Mouse (Mus musculus) embryonic facial prominence, embryonic 15.5 days (tissue): Measurements from ENCODE around the gene B3galnt1. TPM values are rescaled to one million over a fixed set of nuclear protein-coding genes. Genes with fewer than 3 reads are reported as not detected.
A peak's percentile ranks its signal among the peaks of the same experiment; 100 is the strongest.
"Not testable (repeated sequence)": the region's sequence is repeated elsewhere in the genome, so short reads cannot be mapped to it uniquely, and the experiment has no call there.

Experiments
- ATAC-seq: fragments of 200-750 bp; cut with Nextera tagmentation; 2 replicates; pipeline ENCODE4 v1.8.0; 2017; ENCODE audit warnings: low read depth, moderate TSS enrichment; ENCODE audit not compliant: insufficient number of reproducible peaks, low FRiP score, low TSS enrichment
- H3K27ac ChIP-seq: fragments of 300-500 bp; sonication (generic); replicated peaks from 2 replicates; pipeline ENCODE4 v1.5.1; 2015; ENCODE audit warnings: mild to moderate bottlenecking, inconsistent platforms
- H3K27me3 ChIP-seq: fragments of 300-500 bp; sonication (generic); 2 replicates; pipeline ENCODE4 v1.6.1; 2015; ENCODE audit warnings: inconsistent platforms
- H3K36me3 ChIP-seq: fragments of 300-500 bp; sonication (generic); 2 replicates; pipeline ENCODE4 v1.6.1; 2015; ENCODE audit warnings: mild to moderate bottlenecking, inconsistent platforms
- H3K4me1 ChIP-seq: fragments of 300-500 bp; sonication (generic); 2 replicates; pipeline ENCODE4 v1.6.1; 2015; ENCODE audit warnings: inconsistent platforms
- H3K4me2 ChIP-seq: fragments of 300-500 bp; sonication (generic); replicated peaks from 2 replicates; pipeline ENCODE4 v1.6.1; 2015; ENCODE audit warnings: mild to moderate bottlenecking, inconsistent platforms
- H3K4me3 ChIP-seq: fragments of 300-500 bp; sonication (generic); replicated peaks from 2 replicates; pipeline ENCODE4 v1.5.1; 2015; ENCODE audit warnings: mild to moderate bottlenecking, inconsistent platforms
- H3K9ac ChIP-seq: fragments of 300-500 bp; sonication (generic); 2 replicates; pipeline ENCODE4 v1.6.1; 2015; ENCODE audit warnings: inconsistent platforms
- H3K9me3 ChIP-seq: fragments of 300-500 bp; sonication (generic); replicated peaks from 2 replicates; pipeline ENCODE4 v1.6.1; 2016; ENCODE audit warnings: inconsistent platforms
- WGBS: fragments of 180-500 bp; shearing (Covaris S2); methylation state at CpG from one replicate; pipeline ENCODE4 v1.1.7; 2015; 5-methylcytosine and 5-hydroxymethylcytosine counted together
- polyA plus RNA-seq: library from polyadenylated mRNA; unstranded; fragments of >200 nt; fragmentation: Nextera tagmentation; extraction: Ambion mirVana; gene quantifications from 2 replicates; pipeline ENCODE4 v1.2.1, GENCODE M21; 2015

Gene B3galnt1
- polyA plus RNA-seq, 1 experiment from 2014 or later, result 35.5 TPM

- peak overlapping the region; percentile 48; the same call in 1 of the 2 replicates for H3K27ac ChIP-seq
- no peak for ATAC-seq
Observed at GRCm38 (mm10) chr3:69597816-69598215, 944 bp downstream of the B3galnt1 start.

GRCm38 (mm10) chr3:69597211-69597610, 1.5 kb downstream of the B3galnt1 start:
- Histone ChIP-seq H3K9ac (no peak overlapping the region), H3K36me3 (no peaks in the 10 kb centered on the region)
- 86% methylated on average over 6 of the region's 6 CpGs for WGBS

More at GRCm38 (mm10) chr3:69597816-69598215, 944 bp downstream of the B3galnt1 start:
- Histone ChIP-seq H3K9ac (peak overlapping the region; percentile 74; the same call in 1 of the 2 replicates), H3K9me3 (no peaks in the 10 kb centered on the region), H3K4me3 (peak overlapping the region; percentile 67), H3K4me2 (peak overlapping the region; percentile 79), H3K27me3 (no peaks in the 10 kb centered on the region), H3K36me3 (no peaks in the 10 kb centered on the region), H3K4me1 (no peaks in the 10 kb centered on the region; the same call in 1 of the 2 replicates)
- WGBS, result 11% methylated on average over 7 of the region's 7 CpGs

GRCm38 (mm10) chr3:69596116-69596515, 2.6 kb downstream of the B3galnt1 start:
- no peaks in the 10 kb centered on the region for H3K36me3 ChIP-seq
- no peak overlapping the region for H3K9ac ChIP-seq
- no peak overlapping the region for H3K27ac ChIP-seq
- H3K4me1 ChIP-seq, result no peaks in the 10 kb centered on the region; the same call in 1 of the 2 replicates
- H3K9me3 ChIP-seq, result no peaks in the 10 kb centered on the region
- WGBS, result 81% methylated on average over 3 of the region's 3 CpGs
- H3K4me2 ChIP-seq, result no peak overlapping the region
- ATAC-seq, result no peak
- no peak overlapping the region for H3K4me3 ChIP-seq
- H3K27me3 ChIP-seq, result no peaks in the 10 kb centered on the region

More at GRCm38 (mm10) chr3:69597211-69597610, 1.5 kb downstream of the B3galnt1 start:
- H3K9me3 ChIP-seq, result no peaks in the 10 kb centered on the region
- H3K27me3 ChIP-seq, result no peaks in the 10 kb centered on the region
- H3K4me2 ChIP-seq, result peak overlapping the region; percentile 79
- ATAC-seq, result no peak
- no peak overlapping the region for H3K4me3 ChIP-seq
- H3K27ac ChIP-seq, result no peak overlapping the region
- H3K4me1 ChIP-seq, result no peaks in the 10 kb centered on the region; the same call in 1 of the 2 replicates

- Histone ChIP-seq H3K9me3 (no peaks in the 10 kb centered on the region), H3K27me3 (no peaks in the 10 kb centered on the region), H3K4me2 (no peak overlapping the region), H3K4me1 (no peaks in the 10 kb centered on the region; the same call in 1 of the 2 replicates), H3K36me3 (no peaks in the 10 kb centered on the region), H3K9ac (no peak overlapping the region), H3K4me3 (no peak overlapping the region), H3K27ac (no peak overlapping the region)
- ATAC-seq, result no peak
- WGBS, result 70% methylated on average over 9 of the region's 9 CpGs
Observed at GRCm38 (mm10) chr3:69594071-69594470, 4.7 kb downstream of the B3galnt1 start.

- Histone ChIP-seq H3K4me2 (no peak overlapping the region), H3K4me3 (no peak overlapping the region), H3K27ac (no peak overlapping the region), H3K27me3 (no peaks in the 10 kb centered on the region), H3K9ac (no peak overlapping the region), H3K36me3 (no peaks in the 10 kb centered on the region), H3K9me3 (no peaks in the 10 kb centered on the region), H3K4me1 (peaks cover under 1% of the 10 kb centered on the region; the same call in 1 of the 2 replicates)
- 86% methylated on average over 8 of the region's 8 CpGs for WGBS
- ATAC-seq, result no peak
Observed at GRCm38 (mm10) chr3:69593426-69593825, 5.3 kb downstream of the B3galnt1 start.

GRCm38 (mm10) chr3:69588101-69588760, 10.5 kb downstream of the B3galnt1 start:
- Histone ChIP-seq H3K27me3 (no peaks in the 10 kb centered on the region), H3K9me3 (no peaks in the 10 kb centered on the region), H3K4me1 (0 out of 2 replicates have a peak, but pooled peaks cover 5% of the 10 kb centered on the region), H3K27ac (no peak overlapping the region), H3K9ac (no peak overlapping the region), H3K36me3 (no peaks in the 10 kb centered on the region), H3K4me2 (no peak overlapping the region), H3K4me3 (no peak overlapping the region)
- 33% methylated on average over 10 of the region's 10 CpGs for WGBS
- ATAC-seq, result no peak

- no peaks in the 10 kb centered on the region for H3K9me3 ChIP-seq
- H3K27me3 ChIP-seq, result no peaks in the 10 kb centered on the region
- H3K36me3 ChIP-seq, result no peaks in the 10 kb centered on the region
- no peak overlapping the region for H3K9ac ChIP-seq
- 0 out of 2 replicates have a peak, but pooled peaks cover 5% of the 10 kb centered on the region for H3K4me1 ChIP-seq
- no peak overlapping the region for H3K4me3 ChIP-seq
- H3K4me2 ChIP-seq, result no peak overlapping the region
- H3K27ac ChIP-seq, result no peak overlapping the region
- ATAC-seq, result no peak
- 91% methylated on average over 1 of the region's 1 CpGs for WGBS
Observed at GRCm38 (mm10) chr3:69583798-69584197, 15.0 kb downstream of the B3galnt1 start.

- no peak for ATAC-seq
- Histone ChIP-seq H3K36me3 (peaks cover 11% of the 10 kb centered on the region; the same call in 1 of the 2 replicates), H3K4me3 (no peak overlapping the region), H3K4me1 (no peaks in the 10 kb centered on the region), H3K4me2 (no peak overlapping the region), H3K27me3 (no peaks in the 10 kb centered on the region), H3K9me3 (no peaks in the 10 kb centered on the region), H3K9ac (no peak overlapping the region), H3K27ac (no peak overlapping the region)
- WGBS, result 92% methylated on average over 1 of the region's 1 CpGs
Observed at GRCm38 (mm10) chr3:69578791-69579190, 20.0 kb downstream of the B3galnt1 start.

- Histone ChIP-seq H3K4me1 (no peaks in the 10 kb centered on the region), H3K27ac (no peak overlapping the region), H3K36me3 (peaks cover 11% of the 10 kb centered on the region; the same call in 1 of the 2 replicates), H3K4me2 (no peak overlapping the region), H3K27me3 (no peaks in the 10 kb centered on the region), H3K4me3 (no peak overlapping the region), H3K9ac (no peak overlapping the region), H3K9me3 (no peaks in the 10 kb centered on the region)
- 81% methylated on average over 3 of the region's 3 CpGs for WGBS
- no peak for ATAC-seq
Observed at GRCm38 (mm10) chr3:69576715-69577114, 22.0 kb downstream of the B3galnt1 start.

GRCm38 (mm10) chr3:69575577-69575976, 23.2 kb downstream of the B3galnt1 start:
- Histone ChIP-seq H3K27me3 (no peaks in the 10 kb centered on the region), H3K9ac (no peak overlapping the region), H3K36me3 (peaks cover 11% of the 10 kb centered on the region; the same call in 1 of the 2 replicates), H3K27ac (no peak overlapping the region), H3K4me3 (no peak overlapping the region), H3K9me3 (no peaks in the 10 kb centered on the region), H3K4me1 (no peaks in the 10 kb centered on the region), H3K4me2 (no peak overlapping the region)
- WGBS, result 95% methylated on average over 11 of the region's 11 CpGs
- ATAC-seq, result no peak

- Histone ChIP-seq H3K4me3 (no peak overlapping the region), H3K27ac (no peak overlapping the region), H3K9me3 (no peaks in the 10 kb centered on the region), H3K4me2 (no peak overlapping the region), H3K9ac (no peak overlapping the region), H3K36me3 (peaks cover 3% of the 10 kb centered on the region; the same call in 1 of the 2 replicates), H3K27me3 (no peaks in the 10 kb centered on the region), H3K4me1 (no peaks in the 10 kb centered on the region)
- 93% methylated on average over 5 of the region's 5 CpGs for WGBS
- ATAC-seq, result no peak
Observed at GRCm38 (mm10) chr3:69572561-69572960, 26.2 kb downstream of the B3galnt1 start.

- not testable (repeated sequence) for H3K9me3 ChIP-seq, H3K4me3 ChIP-seq, H3K9ac ChIP-seq, H3K27ac ChIP-seq, H3K4me1 ChIP-seq, H3K27me3 ChIP-seq, H3K4me2 ChIP-seq, ATAC-seq, H3K36me3 ChIP-seq
- WGBS, result 91% methylated on average over 1 of the region's 1 CpGs
Observed at GRCm38 (mm10) chr3:69565586-69565985, 33.2 kb downstream of the B3galnt1 start.
